Mouse (Mus musculus) lung, postnatal 14 days (tissue): Measurements from ENCODE around the gene Olfr1507.

Experiments
- DNase-seq: peaks from one replicate; pipeline ENCODE4 v3.0.0; 2021

The Olfr1507 gene

DNA sequence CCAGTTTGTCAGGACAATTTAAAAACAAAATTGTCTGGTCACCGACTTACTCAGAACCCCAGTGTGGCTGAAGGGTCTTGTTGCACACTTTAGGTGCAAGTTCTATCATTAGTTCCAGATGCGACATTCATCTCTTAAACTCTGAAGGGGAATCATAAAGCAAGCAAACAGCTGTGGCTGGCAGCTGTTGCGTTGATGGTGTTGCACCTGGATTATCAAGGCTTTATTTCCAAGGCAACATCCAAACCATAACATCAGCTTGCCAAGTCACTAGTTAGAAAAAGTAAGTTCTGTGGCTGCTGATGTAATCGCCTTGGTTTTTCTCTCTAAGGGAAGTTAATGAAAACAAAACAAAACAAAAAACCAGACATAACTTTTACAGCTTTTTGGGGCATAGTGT is at the start of gene Olfr1507:
Olfr1507 (minus strand) TSS at position 234 of the 400 bp plus-strand sequence.
- no peak for DNase-seq

GRCm38 (mm10) chr14:52533336-52533735 is 37.8 kb upstream of the Olfr1507 start:
- no peak for DNase-seq

GRCm38 (mm10) chr14:52524952-52525351 is 29.4 kb upstream of the Olfr1507 start:
- DNase-seq: no peak

DNA sequence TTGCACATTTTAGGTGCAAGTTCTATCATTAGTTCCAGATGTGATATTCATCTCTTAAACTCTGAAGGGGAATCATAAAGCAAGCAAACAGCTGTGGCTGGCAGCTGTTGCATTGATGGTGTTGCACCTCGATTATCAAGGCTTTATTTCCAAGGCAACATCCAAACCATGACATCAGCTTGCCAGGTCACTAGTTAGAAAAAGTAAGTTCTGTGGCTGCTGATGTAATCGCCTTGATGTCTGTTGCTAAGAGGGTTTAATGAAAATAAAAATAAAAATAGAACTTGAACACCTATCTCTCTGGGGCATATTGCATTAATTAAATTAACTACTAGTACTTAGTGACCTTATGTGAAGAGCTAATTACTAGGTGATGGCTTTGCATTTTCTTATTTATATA is 28.2 kb downstream of the Olfr1507 start, which contains the start of gene Olfr1508:
Olfr1508 (minus strand) TSS at position 101 of the 400 bp plus-strand sequence.
- no peak for DNase-seq

- DNase-seq: no peak
Measured at GRCm38 (mm10) chr14:52465738-52466137, 29.8 kb downstream of the Olfr1507 start.

DNA sequence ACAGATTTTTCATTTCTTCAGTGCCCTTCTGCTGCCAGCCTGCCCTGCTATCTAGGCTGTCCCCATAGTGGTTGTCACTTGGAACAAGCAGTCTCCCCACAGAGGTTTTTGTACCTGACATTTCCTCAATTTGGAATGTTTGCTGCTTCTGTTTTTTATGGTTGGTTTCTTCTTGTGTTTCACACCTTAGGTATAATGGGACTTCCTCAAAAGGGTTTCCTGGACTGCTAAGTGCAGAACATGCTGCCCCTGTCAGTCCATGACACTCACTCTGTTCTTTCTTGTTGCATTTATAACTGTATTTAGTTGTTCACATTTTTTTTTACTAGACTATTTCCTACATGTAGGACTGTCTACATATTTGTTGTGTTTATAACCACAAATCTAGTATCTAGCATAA is 33.6 kb downstream of the Olfr1507 start:
- no peak for DNase-seq

DNA sequence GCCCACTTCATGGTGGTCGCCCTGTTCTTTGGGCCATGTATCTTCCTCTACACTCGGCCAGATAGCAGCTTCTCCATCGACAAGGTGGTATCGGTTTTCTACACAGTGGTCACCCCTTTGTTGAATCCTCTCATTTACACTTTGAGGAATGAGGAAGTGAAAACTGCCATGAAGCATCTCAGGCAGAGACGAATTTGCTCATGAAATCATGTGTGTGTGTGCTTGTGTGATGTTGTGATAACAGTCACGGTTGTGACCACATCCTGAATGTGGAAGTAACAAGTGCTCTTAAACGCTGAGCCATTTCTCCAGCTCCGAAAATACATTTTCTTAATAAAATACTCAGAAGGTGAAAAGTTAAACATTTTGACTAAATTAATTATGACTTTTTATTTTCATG is 44.4 kb downstream of the Olfr1507 start:
- no peak for DNase-seq

DNA sequence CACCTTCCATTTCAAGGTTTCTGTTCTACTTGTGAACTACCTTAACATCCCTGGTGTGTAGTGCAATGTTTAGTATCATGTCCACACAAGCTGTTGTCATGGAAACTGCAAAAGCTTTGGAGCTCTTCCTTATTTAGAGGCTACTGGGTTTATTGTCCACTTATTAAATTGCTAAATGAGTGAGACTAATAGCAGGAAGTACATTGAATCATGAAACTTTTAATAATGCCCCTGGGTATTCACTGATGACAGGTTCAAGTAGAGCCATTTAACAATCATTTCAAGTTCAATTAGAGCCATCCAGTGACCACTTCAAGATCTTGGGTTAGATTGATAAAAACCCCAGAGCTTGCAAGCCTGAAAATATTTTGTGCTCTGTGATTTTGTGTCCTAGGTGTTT is 52.9 kb downstream of the Olfr1507 start, which contains the start of gene Olfr1509:
Olfr1509 (plus strand) TSS at position 301 of the 400 bp plus-strand sequence.
- no peak for DNase-seq
